Mouse (Mus musculus): ENCODE measurements around the gene Ky. TPM values are rescaled to one million over a fixed set of nuclear protein-coding genes. Genes with fewer than 3 reads are reported as not detected.

Ky gene
- total and polyA plus RNA-seq, 3 experiments = 0.05 TPM; not detected in 2

GRCm38 (mm10) chr9:102544116-102544772 lies 38.7 kb downstream of the Ky start:
- Histone ChIP-seq H3K36me3 (replicated peaks) (no peaks in the 10 kb centered on the region), H3K4me3 (ENCODE audit: low read depth, low read length) (no peak overlapping the region), H3K27me3 (ENCODE audit: insufficient read depth, low read length) (no peaks in the 10 kb centered on the region), H3K4me1 (ENCODE audit: insufficient read depth, low read depth, low read length) (no peaks in the 10 kb centered on the region), H3K9me3 (replicated peaks) (peaks cover 72% of the 10 kb centered on the region)
- DNase-seq (ENCODE audit: low spot score) = no peak
- no peak for ATAC-seq (ENCODE audit: extremely low read depth, insufficient number of reproducible peaks, low FRiP score, poor library complexity, severe bottlenecking)
- TF ChIP-seq GATA2 (IDR thresholded peaks at IDR 0.05; ENCODE audit: borderline replicate concordance, low read depth, low read length) = no peak
- TF ChIP-seq TAL1 (conservative IDR thresholded peaks at IDR 0.05; ENCODE audit: low read depth, low read length) = no peak
- no peak for TF ChIP-seq POLR2AphosphoS5 (IDR thresholded peaks at IDR 0.05; ENCODE audit: insufficient replicate concordance, low read depth, low read length)
- TF ChIP-seq CTCF (IDR thresholded peaks at IDR 0.05; ENCODE audit: low read depth, low read length) = no peak
- no peak for TF ChIP-seq GATA1 (IDR thresholded peaks at IDR 0.05; ENCODE audit: borderline replicate concordance, low read length)

DNA sequence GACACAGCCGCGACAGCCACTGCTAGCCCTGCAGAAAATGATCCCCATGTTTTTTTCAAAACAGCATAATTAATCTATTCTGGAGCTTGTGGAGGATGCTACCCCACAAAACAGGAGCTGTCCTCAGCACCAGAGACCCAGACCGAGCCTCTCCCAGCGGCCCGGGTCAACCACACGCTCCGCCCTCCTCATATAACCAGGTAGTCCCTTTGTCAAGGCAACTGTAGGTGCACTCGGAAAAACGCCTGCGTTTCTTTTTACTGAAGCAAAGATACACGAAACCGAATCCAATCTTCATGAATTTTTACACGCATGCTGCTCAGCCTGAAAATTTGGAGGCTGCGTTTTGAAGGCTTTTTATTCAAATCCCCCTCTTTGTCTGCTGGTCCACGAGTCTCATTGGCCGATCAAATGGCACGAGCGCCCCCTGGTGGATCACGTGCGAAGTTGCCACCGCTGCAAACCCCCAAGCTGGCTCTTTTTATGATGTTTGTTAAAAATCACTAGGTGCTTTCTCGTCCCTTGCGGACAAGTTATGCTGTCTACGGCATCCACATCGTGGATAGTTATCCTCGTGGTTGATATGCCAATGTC lies 39.3 kb downstream of the Ky start:
- H3K9me3 ChIP-seq (replicated peaks) = peaks cover 69% of the 10 kb centered on the region
- no peaks in the 10 kb centered on the region for H3K4me1 ChIP-seq (ENCODE audit: insufficient read depth, low read depth, low read length)
- no peaks in the 10 kb centered on the region for H3K36me3 ChIP-seq (replicated peaks)
- DNase-seq (ENCODE audit: low spot score) (no peak), ATAC-seq (ENCODE audit: extremely low read depth, insufficient number of reproducible peaks, low FRiP score, poor library complexity, severe bottlenecking) (no peak)
- H3K27me3 ChIP-seq (ENCODE audit: insufficient read depth, low read length) = no peaks in the 10 kb centered on the region
- H3K4me3 ChIP-seq (ENCODE audit: low read depth, low read length) = no peak overlapping the region
- no peak for TF ChIP-seq TAL1 (conservative IDR thresholded peaks at IDR 0.05; ENCODE audit: low read depth, low read length)
- TF ChIP-seq GATA2 (IDR thresholded peaks at IDR 0.05; ENCODE audit: borderline replicate concordance, low read depth, low read length) = no peak
- no peak for TF ChIP-seq GATA1 (IDR thresholded peaks at IDR 0.05; ENCODE audit: borderline replicate concordance, low read length)
- TF ChIP-seq POLR2AphosphoS5 (IDR thresholded peaks at IDR 0.05; ENCODE audit: insufficient replicate concordance, low read depth, low read length) = no peak
- no peak for TF ChIP-seq CTCF (IDR thresholded peaks at IDR 0.05; ENCODE audit: low read depth, low read length)

- Histone ChIP-seq H3K4me1 (ENCODE audit: insufficient read depth, low read depth, low read length) (no peaks in the 10 kb centered on the region), H3K4me3 (ENCODE audit: low read depth, low read length) (no peak overlapping the region), H3K27me3 (ENCODE audit: insufficient read depth, low read length) (no peaks in the 10 kb centered on the region), H3K9me3 (replicated peaks) (peaks cover 67% of the 10 kb centered on the region), H3K36me3 (replicated peaks) (no peaks in the 10 kb centered on the region)
- ATAC-seq (ENCODE audit: extremely low read depth, insufficient number of reproducible peaks, low FRiP score, poor library complexity, severe bottlenecking) = no peak
- DNase-seq (ENCODE audit: low spot score) = no peak
- TF ChIP-seq TAL1 (conservative IDR thresholded peaks at IDR 0.05; ENCODE audit: low read depth, low read length) = no peak
- TF ChIP-seq GATA2 (IDR thresholded peaks at IDR 0.05; ENCODE audit: borderline replicate concordance, low read depth, low read length) = no peak
- no peak for TF ChIP-seq POLR2AphosphoS5 (IDR thresholded peaks at IDR 0.05; ENCODE audit: insufficient replicate concordance, low read depth, low read length)
- no peak for TF ChIP-seq CTCF (IDR thresholded peaks at IDR 0.05; ENCODE audit: low read depth, low read length)
- no peak for TF ChIP-seq GATA1 (IDR thresholded peaks at IDR 0.05; ENCODE audit: borderline replicate concordance, low read length)
Measured at GRCm38 (mm10) chr9:102545406-102546255, 40.1 kb downstream of the Ky start.

DNA sequence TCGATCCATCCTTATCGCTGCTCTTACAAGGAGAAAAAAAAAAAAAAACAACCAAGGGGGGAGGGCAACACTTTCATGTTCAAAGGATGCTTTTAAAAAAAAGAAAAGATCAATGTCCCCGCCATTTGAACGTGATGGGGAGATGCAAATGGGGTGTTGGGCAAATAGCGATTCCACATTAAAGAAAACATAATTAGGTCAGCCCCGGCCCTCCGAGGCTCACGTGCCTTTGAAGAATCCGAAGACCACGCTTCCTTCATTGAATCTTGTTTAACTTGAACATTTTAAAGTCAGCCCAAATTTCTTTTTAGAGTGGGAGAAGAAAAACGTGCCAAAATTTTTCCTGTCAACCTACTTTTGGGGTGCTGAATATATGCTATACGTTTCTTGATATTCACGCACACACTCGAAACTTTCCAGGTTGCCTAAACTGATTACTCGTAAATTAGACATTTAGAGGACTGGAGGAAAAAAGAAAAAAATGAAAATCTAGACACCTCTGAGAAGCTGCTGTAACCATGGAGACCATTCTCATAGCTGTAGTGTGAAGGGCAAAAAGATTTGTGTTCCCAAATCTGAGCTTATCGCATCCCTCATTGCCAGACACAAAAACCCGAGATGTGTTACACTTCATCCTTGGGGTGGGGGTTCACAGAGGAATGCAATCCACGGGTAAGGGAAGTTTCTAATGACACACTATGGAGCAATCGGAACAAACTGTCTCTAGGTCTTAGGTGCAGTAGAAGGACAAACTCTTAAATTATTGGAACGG lies 40.9 kb downstream of the Ky start:
- no peaks in the 10 kb centered on the region for H3K4me1 ChIP-seq (ENCODE audit: insufficient read depth, low read depth, low read length)
- H3K4me3 ChIP-seq (ENCODE audit: low read depth, low read length) = no peak overlapping the region
- DNase-seq (ENCODE audit: low spot score) (no peak), ATAC-seq (ENCODE audit: extremely low read depth, insufficient number of reproducible peaks, low FRiP score, poor library complexity, severe bottlenecking) (no peak)
- no peaks in the 10 kb centered on the region for H3K36me3 ChIP-seq (replicated peaks)
- peaks cover 68% of the 10 kb centered on the region for H3K9me3 ChIP-seq (replicated peaks)
- H3K27me3 ChIP-seq (ENCODE audit: insufficient read depth, low read length) = no peaks in the 10 kb centered on the region
- TF ChIP-seq TAL1 (conservative IDR thresholded peaks at IDR 0.05; ENCODE audit: low read depth, low read length) (no peak), GATA1 (IDR thresholded peaks at IDR 0.05; ENCODE audit: borderline replicate concordance, low read length) (no peak), POLR2AphosphoS5 (IDR thresholded peaks at IDR 0.05; ENCODE audit: insufficient replicate concordance, low read depth, low read length) (no peak), GATA2 (IDR thresholded peaks at IDR 0.05; ENCODE audit: borderline replicate concordance, low read depth, low read length) (no peak), CTCF (IDR thresholded peaks at IDR 0.05; ENCODE audit: low read depth, low read length) (no peak)

DNA sequence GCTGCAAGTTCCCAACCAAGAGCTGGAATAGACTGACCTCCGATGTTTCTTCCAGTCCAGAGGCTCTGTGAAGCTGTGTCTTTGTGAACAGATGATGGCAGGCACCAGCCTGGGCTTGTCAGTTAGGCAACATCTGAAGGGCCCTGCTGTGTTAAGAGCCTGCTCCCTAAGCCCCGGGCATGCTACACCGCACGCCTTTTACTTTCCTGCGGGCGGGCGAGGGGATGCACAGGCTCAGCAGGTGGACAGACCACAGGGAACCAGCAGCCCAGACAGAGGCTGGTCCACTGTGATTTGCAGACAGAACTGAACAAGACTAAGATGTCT lies 41.4 kb downstream of the Ky start:
- H3K4me3 ChIP-seq (ENCODE audit: low read depth, low read length) = no peak overlapping the region
- no peaks in the 10 kb centered on the region for H3K36me3 ChIP-seq (replicated peaks)
- no peaks in the 10 kb centered on the region for H3K4me1 ChIP-seq (ENCODE audit: insufficient read depth, low read depth, low read length)
- H3K9me3 ChIP-seq (replicated peaks) = peaks cover 68% of the 10 kb centered on the region
- DNase-seq (ENCODE audit: low spot score) = no peak
- TF ChIP-seq CTCF (IDR thresholded peaks at IDR 0.05; ENCODE audit: low read depth, low read length) (no peak), POLR2AphosphoS5 (IDR thresholded peaks at IDR 0.05; ENCODE audit: insufficient replicate concordance, low read depth, low read length) (no peak), GATA1 (IDR thresholded peaks at IDR 0.05; ENCODE audit: borderline replicate concordance, low read length) (no peak), GATA2 (IDR thresholded peaks at IDR 0.05; ENCODE audit: borderline replicate concordance, low read depth, low read length) (no peak), TAL1 (conservative IDR thresholded peaks at IDR 0.05; ENCODE audit: low read depth, low read length) (no peak)
- H3K27me3 ChIP-seq (ENCODE audit: insufficient read depth, low read length) = no peaks in the 10 kb centered on the region
- no peak for ATAC-seq (ENCODE audit: extremely low read depth, insufficient number of reproducible peaks, low FRiP score, poor library complexity, severe bottlenecking)

Measured in G1E (cell line).